Mouse (Mus musculus) right cerebral cortex, postnatal 36 days (tissue): Measurements from ENCODE around the gene Icam1.
"Not testable (repeated sequence)": the region's sequence is repeated elsewhere in the genome, so short reads cannot be mapped to it uniquely, and the experiment has no call there.

Experiments
- DNase-seq, 2 experiments: peaks; one replicate each; pipeline ENCODE4 v3.0.0; 2022; ENCODE audit warnings: low spot score in 2 of 2, mixed read lengths in 1 of 2

Icam1 gene

DNA sequence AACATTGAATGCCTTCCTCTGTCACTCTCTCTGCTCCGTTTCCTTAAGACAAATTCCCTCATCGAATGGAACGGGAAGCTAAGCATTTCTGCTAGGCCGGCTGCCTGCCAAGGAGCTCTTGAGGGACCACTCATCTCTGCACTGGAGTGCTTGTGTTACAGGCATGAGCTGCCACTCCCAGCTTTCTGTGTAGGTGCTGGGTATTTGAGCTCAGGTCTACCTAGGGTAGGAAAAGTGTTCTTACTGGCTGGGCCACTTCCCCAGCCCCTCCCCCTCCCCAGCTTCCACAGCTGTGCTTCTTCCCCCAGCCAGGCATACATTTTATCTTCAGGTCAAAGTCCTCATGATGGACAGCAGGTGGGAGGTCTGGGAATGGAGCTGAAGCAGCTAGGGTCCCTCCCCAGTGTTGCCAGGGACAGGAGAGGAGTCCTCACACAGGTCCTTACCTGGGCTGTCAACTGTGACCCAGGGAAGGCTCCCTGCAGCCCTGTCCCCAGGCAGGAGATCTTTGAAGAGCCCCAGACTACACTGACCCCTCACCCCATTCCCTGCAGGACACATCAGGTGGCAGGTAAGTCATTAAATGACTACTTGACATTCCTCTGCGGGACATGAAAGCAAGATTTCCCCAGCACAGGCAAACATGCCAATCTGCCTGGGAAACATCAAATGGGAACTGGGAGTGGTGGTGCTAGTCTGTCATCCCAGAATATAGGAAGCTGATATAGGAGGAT is 22.5 kb upstream of the Icam1 start:
- no peak for DNase-seq

DNA sequence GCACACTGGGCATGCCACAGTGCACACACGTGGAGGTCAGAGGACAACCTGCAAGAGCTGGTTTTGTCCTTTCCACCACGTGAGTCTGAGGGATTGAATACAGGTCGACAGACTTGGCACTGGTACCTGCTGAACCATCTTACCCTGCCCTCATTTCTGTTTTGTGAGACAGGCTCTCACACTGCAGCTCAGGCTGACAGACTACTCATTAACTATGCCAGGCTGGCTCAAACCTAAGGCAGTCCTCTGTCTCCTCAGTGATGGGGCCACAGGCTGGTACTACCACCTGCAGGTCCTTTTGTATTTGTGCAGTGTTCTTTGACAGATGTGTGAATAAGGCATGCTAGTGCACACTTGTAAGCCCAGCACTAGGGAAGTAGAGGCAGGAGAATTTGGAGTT is 20.7 kb upstream of the Icam1 start:
- DNase-seq, result no peak

DNA sequence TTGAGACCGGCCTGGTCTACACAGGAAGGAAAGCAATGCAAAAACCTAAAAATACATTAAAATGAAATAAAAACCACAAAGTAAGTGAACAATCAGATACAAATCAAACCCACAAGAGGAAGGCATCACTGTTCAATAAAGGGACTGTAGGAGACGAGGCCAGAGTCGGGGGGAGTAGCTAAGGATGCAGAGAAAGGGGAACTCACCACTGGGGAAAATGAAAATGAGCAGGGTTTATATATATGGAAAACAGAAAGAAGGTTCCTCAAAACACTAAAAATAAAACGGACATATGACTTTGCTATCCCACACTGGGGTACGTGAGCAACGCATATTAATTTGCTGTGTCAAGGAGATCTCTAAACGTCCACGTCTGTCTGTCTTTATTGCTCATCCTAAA is 18.7 kb upstream of the Icam1 start:
- DNase-seq, result no peak

DNA sequence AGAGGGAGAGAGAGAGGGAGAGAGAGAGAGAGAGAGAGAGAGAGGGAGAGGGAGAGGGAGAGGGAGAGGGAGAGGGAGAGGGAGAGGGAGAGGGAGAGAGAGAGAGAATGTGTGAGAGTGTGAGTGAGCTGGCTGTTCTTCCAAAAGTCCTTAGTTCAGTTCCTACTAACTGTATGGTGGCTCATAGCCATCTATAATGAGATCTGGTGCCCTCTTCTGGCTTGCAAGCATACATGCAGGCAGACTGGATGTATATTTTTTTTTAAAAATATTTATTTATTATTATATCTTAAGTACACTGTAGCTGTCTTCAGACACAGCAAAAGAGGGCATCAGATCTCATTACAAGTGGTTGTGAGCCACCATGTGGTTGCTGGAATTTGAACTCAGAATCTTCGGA is 17.4 kb upstream of the Icam1 start:
- DNase-seq, result not testable (repeated sequence)

DNA sequence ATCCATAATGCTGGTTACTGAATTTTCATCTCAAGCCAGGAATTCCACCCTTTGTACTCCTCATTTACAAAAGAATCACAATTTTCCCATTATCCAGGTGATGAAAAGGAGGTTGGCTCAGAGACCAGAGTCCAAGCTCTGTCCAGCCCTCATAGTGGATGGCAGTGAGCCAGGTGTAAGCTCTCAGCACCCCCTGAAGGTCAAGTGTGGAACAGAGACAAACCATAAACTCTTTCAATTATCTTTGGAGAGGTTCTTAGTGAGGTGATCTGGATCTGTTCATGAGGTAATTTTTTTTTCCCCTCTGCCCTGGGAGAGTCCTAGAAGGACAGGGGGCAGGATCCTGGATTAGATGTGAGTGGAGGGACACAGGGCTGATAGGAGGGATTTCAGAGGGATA is 15.0 kb upstream of the Icam1 start:
- DNase-seq, result no peak

DNA sequence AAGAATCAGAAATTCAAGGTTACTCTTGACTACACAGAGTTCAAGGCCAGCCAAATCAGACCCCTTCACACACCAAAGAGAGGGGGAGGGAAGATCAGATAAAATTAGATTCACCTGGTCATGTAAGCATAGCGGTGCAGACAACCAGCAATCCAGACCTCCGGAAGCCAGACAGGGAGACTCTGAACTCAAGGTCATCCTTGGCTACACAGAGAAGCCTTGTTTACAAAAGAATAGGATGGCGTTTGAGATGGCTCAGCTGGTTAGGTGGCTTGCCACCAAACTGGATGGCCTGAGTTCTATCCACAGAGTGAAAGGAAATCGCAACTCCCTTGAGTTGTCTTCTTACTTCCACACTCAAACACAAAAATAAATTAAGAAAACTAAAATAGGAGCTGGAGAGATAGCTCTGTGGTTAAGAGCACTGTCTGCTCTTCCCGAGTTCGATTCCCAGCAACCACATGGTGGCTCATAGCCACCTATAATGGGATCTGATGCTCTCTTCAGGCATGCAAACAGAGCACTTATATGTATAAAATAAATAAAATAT is 14.1 kb upstream of the Icam1 start:
- DNase-seq, result no peak

DNA sequence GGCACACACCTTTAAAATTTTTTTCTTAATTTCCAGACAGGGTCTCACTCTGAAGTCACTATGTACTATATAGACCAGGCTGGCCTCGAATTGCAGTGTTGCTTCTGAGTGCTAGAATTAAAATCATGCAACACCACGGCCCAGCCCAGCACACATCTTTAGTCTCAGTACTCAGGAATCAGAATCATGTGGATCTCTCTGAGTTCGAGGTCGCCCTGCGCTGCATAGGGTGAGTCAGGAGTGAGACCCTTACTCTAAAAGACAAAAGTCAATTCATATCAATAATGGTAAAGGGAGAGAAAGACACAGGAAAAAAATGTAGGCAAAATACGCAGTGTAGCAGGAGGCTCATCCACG is 13.5 kb upstream of the Icam1 start:
- no peak for DNase-seq

DNA sequence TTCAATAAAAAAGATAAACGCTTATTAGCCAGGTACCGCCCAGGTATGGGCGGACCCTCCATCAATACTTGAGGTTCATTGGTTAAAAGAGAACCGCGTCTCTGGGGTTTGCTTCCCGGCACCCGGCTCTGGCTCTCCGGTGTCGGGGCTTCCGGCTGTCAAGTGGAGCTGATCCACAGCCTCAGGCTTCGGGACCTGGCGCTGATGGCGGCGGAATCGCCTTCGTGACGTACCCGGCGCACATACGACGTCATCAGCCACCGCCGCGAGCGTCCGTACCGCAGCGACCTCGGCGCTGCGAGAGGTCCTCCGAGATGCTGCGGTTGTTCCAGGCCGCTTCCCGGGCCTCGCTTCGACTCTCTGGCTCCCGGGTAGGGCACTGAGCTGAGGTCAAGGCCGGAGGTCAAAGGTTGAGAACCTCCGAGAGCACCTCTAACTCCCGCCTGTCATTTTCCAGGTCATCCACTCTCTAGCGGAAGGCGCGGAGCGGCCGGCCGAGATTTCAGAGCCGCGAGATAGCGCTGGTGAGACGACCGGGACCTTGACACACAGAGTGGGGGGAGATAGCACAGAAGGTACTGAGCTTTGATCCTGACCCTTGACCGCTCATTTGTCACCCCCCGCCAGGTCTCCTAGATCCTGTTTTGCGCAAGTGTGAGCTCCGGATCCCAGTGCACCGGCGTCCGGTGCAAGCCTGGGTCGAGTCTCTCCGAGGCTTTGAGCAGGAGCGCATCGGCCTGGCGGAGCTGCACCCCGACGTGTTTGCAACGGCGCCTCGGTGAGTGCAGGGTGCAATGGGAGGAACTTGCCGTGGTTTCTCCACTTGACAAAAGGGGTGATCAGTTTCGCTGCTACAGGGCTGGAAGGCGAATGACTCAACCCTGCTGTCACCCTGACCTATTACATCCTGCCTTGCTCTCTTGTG is 12.9 kb upstream of the Icam1 start, which contains the start of gene Mrpl4:
Gene Mrpl4 (plus strand): TSS at position 112 of the 925 bp plus-strand sequence.
- DNase-seq, result peak; percentile 88 to 89

DNA sequence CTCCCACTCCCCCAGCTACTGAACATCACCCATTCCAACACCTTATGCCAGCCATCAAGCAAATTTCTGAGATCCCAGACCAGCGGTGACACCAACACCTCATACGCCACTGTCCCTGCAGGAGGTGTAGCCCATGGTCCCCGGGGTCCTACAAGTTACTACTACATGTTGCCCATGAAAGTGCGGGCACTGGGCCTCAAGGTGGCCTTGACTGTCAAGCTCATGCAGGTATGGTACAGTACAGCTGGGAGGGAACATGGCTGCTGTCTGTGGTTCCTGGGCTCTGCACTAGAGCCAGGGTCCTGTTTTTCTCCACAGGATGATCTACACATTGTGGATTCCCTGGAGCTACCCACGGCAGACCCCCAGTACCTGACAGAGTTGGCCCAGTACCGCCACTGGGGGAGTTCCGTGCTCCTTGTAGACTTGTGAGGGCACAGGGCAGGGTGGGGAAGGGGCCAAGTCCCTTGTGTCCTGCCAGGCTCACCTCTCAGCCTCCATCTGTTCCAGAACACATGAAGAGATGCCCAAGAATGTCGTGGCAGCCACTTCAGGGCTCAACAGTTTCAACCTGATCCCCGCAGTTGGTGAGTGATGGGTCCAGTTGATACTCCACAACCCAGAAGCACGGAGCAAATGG is 8.4 kb upstream of the Icam1 start:
- no peak for DNase-seq

DNA sequence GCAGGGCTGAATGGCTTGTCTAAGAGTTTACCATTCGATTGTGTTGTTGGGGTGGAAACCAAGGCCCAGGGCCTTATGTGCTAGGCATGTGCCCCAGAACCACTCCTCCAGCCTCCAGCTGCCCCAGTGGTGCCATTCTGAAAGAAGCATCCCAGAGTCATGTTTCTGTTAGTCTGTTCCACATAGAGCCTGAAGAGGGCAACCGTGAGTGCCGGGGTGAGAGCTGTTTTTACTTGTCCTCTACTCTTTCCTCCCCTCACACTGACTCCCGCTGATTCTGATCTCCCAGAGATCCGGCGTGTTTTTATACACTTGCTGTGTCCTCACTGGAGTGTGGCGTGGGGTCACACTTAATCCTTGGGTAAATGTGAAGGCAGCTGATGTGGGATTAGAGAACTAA is 7.8 kb upstream of the Icam1 start:
- DNase-seq, result no peak

DNA sequence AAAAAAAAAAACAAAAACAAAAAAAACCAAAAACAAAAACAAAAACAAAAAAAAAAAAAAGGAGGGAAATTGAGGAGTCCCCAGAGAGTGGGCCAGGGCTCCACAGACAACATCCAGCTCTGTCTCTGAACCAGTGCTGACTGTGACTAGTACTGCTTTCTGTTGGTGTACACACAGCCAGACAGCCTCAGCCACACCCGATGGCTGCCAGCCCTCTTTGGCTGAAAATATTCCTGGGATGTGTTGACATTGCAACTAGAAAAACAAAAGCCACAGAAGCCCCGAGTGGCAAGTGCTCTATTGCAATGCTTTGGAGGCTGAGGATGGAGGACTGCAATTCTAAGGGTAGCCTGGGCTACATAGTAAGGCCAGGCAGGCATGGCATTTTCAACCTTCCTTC is 5.4 kb upstream of the Icam1 start:
- no peak for DNase-seq

DNA sequence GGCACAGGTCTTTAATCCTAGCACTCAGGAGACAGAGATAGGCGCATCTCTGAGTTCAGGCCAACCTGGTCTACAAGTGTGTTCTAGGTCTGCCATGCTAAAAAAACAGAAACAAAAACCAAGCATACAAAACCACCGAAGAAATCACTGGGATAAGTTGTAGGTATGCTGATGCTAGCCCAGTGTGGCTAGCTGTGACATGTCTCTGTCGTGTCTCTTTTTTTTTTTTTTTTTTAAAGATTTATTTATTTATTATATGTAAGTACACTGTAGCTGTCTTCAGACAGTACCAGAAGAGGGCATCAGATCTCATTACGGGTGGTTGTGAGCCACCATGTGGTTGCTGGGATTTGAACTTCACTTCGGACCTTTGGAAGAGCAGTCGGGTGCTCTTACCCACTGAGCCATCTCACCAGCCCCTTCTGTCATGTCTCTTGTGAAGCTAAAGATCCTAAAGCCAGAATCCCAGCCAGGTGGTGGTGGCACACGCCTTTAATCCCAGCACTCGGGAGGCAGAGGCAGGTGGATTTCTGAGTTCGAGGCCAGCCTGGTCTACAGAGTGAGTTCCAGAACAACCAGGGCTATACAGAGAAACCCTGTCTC is 4.7 kb upstream of the Icam1 start:
- not testable (repeated sequence) for DNase-seq

DNA sequence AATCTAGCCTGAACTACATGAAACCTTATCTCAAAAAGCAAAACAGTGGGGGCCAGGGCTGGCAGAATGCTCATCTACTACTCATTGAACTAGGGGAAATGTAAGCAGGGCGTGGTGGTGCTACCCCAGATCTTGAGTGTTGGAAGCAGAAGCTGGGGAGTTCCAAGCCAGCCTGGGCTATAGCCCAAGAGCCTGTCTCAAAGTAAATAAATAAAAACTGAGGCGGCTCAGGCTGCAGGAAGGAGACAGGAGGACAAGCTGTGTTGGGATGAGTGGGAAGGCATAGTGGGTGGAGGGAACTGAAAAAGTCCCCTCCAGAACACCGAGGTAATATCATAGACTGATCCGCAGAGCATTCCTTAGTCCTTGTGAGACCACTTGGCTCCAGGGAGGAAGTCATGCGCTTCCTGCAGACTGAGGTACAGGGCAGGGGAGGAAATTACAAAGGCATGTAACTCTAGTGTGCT is 3.9 kb upstream of the Icam1 start:
- DNase-seq, result no peak

DNA sequence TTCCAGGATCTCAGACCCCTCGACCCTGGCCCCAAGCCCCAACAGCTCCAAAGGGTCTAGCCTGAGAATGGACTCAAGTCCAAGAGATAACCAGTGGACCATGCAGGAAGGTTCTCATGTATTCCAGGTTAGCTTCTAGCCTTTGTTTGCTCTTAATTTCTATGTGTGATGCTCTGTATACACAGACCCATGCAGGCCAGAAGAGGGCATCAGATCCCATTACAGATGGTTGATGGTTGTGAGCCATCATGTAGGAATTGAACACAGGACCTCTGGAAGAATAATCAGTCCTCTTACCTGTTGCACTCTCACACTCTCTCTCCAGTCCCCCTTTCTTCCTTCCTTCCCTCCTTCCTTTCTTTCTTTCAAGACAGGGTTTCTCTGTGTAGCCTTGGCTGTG is 3.4 kb upstream of the Icam1 start:
- DNase-seq, result no peak

DNA sequence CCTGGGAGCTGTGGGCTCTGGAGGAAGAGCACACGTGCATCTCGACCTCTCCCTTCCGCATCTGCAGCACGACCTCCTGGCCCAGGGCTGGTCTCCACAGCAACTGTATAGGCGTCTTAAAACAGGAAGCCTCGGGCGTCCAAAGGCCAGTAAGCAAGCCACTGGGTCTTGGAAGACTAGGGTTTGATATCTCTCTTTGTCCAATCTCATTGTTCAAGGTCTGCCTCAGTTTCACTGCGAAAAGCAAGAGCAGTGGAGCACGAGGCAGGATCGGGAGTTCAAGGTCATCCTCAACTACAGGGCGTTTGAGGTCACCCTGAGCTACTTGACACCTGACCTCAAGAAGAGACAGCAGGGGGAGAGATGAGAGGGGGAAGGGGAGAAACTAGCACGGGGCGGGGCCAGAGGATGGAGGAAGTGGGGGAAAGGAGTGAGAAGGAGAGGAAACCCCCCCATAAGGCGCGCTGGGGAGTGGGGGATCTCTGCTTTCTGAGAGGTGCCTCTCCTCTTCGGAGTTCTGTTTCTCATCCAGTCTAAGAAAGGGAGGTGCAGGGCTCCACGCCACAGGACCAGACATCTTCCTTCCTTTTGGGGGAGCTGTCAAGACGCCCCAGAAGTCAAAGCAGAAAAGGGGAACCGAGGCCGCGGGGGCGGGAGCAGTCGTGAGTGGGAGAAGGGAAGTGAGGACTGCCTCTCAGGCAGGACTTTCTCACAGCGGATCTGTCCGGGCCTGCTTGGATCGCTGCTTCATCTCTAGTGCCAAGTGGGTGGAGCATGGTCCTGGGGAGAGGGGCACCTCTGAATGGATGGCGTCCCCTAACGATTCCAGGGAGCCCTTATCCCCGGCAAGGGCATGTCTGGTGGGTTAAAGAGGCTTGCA is 854 bp upstream of the Icam1 start:
- DNase-seq, result no peak

DNA sequence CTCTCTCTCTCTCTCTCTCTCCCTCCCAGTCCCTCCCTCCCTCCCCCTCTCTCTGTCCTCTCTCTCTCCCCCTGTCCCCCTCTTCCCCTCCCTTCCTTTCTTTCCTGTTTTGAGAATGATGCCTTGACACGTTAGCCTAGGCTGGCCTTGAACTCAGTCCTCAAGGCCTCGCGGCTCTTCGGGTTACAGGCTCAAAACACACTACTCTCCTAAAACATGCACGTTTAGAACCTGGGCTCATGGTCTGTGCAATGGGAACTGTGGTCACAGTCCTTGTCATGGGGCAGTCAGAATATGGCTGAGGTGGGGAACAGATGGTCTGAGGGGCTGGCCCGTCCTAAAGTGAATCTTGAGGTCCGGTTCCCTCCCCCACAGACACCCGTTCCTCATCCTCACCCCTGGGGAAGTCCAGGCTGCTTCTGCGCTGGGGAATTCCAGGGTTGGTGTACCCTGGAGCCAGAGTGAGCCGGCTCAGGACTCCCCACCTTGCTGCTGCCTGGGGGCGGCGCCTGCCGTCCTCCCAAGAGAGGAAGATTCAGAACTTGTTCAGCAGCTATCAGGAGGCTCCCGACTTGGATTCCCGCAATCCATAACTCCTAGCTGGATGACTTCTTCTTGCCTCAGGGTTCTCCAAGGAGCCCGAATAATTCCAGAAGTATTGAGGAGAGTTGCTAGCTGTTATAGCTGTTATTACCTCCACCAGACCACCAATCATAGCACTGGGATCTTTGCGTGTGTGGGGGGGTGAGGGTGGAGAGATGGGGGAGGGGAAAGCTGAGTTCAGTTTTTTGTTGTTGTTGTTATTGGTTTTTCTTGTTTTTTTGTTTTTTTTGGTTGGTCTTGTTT is 769 bp downstream of the Icam1 start:
- DNase-seq, result no peak

DNA sequence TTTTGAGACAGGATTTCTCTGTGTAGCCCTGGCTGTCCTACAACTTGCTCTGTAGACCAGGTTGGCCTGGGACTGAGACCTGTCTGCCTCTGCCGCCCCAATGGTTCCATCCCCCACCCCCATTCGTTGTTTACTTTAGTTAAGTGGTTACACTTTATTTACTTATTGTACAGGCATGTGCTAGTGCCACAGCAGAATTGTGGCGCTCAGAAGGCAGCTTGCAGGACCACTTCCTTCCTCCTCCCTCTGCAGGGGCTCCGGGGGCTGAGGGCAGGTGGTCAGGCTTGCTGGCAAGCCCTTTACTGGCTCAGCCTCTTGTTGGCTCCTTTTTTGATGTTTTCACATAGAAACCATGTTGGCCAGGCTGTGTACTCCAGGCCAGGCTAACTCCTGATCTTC is 1.4 kb downstream of the Icam1 start:
- no peak for DNase-seq

DNA sequence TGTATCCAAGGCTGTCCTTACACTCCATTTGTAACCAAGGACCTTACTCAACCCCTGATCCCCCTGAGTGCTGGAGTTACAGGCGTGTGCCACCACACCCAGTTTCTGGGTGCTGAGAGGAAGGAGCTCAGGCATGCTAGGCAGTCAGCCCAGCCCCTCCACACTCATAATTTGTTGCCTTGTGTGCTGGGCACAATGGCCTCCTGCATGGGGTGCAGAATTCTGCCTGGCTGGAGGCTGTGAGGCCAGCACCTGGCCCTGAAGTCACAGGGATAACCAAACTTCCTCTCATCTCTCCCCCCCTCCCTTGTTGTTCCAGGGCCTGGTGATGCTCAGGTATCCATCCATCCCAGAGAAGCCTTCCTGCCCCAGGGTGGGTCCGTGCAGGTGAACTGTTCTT is 2.8 kb downstream of the Icam1 start:
- DNase-seq, result no peak

DNA sequence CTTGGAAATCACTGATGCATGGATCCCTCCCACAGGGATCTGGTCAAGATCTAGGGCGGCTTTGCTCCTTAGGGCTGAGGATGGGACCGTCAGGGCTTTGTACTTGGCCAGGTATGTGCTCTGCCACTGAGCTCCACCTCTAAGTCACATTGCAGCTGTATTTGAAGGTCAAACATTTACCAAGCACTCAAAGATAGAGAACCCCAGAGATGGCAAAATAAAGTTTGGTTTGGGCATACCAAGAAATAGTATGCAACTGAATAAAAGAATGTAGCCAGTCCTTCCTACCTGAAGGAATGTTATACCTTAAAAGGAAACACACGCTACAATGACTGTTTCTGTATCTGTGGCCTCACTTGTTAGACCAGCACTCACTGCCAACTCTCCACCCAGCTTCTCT is 5.6 kb downstream of the Icam1 start:
- DNase-seq, result no peak

DNA sequence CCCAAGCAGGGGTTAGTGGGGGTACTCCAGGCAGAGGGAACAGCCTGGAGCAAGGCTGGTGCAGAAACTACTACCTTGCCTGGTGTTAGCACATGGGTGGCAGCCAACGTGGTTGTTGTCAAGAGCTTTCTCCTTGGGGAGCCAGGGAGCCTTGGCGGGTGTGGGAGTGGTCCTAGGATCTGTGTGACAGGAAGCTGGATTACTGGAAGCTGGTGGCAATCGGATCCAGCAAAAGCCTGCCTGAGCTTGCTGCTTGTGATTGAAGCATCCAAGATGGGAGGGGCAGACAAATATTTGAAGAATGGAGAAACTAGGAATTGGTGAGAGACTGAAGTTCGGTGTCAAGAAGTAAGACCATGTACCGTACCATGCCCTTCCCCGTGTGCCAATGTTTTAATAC is 6.5 kb downstream of the Icam1 start:
- DNase-seq, result no peak
